Mouse (Mus musculus): ENCODE results near the gene Pcsk5.
A peak's percentile ranks its signal among the peaks of the same experiment; 100 is the strongest.

Pcsk5 gene

GRCm38 (mm10) chr19:17837471-17837859 lies at the start of gene Pcsk5:
Gene Pcsk5 (minus strand): TSS chr19:17837632.
- DNase-seq (ENCODE audit: low spot score in 2 of 2), result peak; percentile 73 to 81

- DNase-seq (ENCODE audit: low spot score in 2 of 2), result no peak
Observed at GRCm38 (mm10) chr19:17875804-17876203, 38.4 kb upstream of the Pcsk5 start.

- no peak for DNase-seq (ENCODE audit: low spot score in 2 of 2)
Observed at GRCm38 (mm10) chr19:17874388-17874787, 37.0 kb upstream of the Pcsk5 start.

GRCm38 (mm10) chr19:17873755-17874154 lies 36.3 kb upstream of the Pcsk5 start:
- no peak for DNase-seq (ENCODE audit: low spot score in 2 of 2)

- no peak for DNase-seq (ENCODE audit: low spot score in 2 of 2)
Observed at GRCm38 (mm10) chr19:17866317-17866891, 29.0 kb upstream of the Pcsk5 start.

GRCm38 (mm10) chr19:17860351-17861014 lies 23.1 kb upstream of the Pcsk5 start:
- no peak for DNase-seq (ENCODE audit: low spot score in 2 of 2)

- DNase-seq (ENCODE audit: low spot score in 2 of 2), result peak in 1 of 2 experiments; percentile 14
Observed at GRCm38 (mm10) chr19:17856741-17857140, 19.3 kb upstream of the Pcsk5 start.

- DNase-seq (ENCODE audit: low spot score in 2 of 2), result no peak
Observed at GRCm38 (mm10) chr19:17848417-17848816, 11.0 kb upstream of the Pcsk5 start.

GRCm38 (mm10) chr19:17845967-17846366 lies 8.5 kb upstream of the Pcsk5 start:
- DNase-seq (ENCODE audit: low spot score in 2 of 2), result no peak

- no peak for DNase-seq (ENCODE audit: low spot score in 2 of 2)
Observed at GRCm38 (mm10) chr19:17841586-17841985, 4.2 kb upstream of the Pcsk5 start.

- DNase-seq (ENCODE audit: low spot score in 2 of 2), result no peak
Observed at GRCm38 (mm10) chr19:17839856-17840255, 2.4 kb upstream of the Pcsk5 start.

GRCm38 (mm10) chr19:17836566-17837470 lies 614 bp downstream of the Pcsk5 start:
- peak; percentile 20 to 54 for DNase-seq (ENCODE audit: low spot score in 2 of 2)

- peak; percentile 20 to 27 for DNase-seq (ENCODE audit: low spot score in 2 of 2)
Observed at GRCm38 (mm10) chr19:17835681-17836565, 1.5 kb downstream of the Pcsk5 start.

GRCm38 (mm10) chr19:17834894-17835293 lies 2.5 kb downstream of the Pcsk5 start:
- DNase-seq (ENCODE audit: low spot score in 2 of 2), result no peak

- DNase-seq (ENCODE audit: low spot score in 2 of 2), result no peak
Observed at GRCm38 (mm10) chr19:17831376-17831775, 6.1 kb downstream of the Pcsk5 start.

- no peak for DNase-seq (ENCODE audit: low spot score in 2 of 2)
Observed at GRCm38 (mm10) chr19:17828414-17828813, 9.0 kb downstream of the Pcsk5 start.

- no peak for DNase-seq (ENCODE audit: low spot score in 2 of 2)
Observed at GRCm38 (mm10) chr19:17826694-17827093, 10.7 kb downstream of the Pcsk5 start.

- no peak for DNase-seq (ENCODE audit: low spot score in 2 of 2)
Observed at GRCm38 (mm10) chr19:17820046-17820445, 17.4 kb downstream of the Pcsk5 start.

- DNase-seq (ENCODE audit: low spot score in 2 of 2), result peak in 1 of 2 experiments; percentile 7
Observed at GRCm38 (mm10) chr19:17819081-17819480, 18.4 kb downstream of the Pcsk5 start.

- DNase-seq (ENCODE audit: low spot score in 2 of 2), result no peak
Observed at GRCm38 (mm10) chr19:17815062-17815461, 22.4 kb downstream of the Pcsk5 start.

GRCm38 (mm10) chr19:17813449-17813990 lies 23.9 kb downstream of the Pcsk5 start:
- DNase-seq (ENCODE audit: low spot score in 2 of 2), result no peak

Measured in cerebellum, postnatal 4 days (tissue).